Mouse (Mus musculus): ENCODE data around the gene Nrp1.

Nrp1 gene

DNA sequence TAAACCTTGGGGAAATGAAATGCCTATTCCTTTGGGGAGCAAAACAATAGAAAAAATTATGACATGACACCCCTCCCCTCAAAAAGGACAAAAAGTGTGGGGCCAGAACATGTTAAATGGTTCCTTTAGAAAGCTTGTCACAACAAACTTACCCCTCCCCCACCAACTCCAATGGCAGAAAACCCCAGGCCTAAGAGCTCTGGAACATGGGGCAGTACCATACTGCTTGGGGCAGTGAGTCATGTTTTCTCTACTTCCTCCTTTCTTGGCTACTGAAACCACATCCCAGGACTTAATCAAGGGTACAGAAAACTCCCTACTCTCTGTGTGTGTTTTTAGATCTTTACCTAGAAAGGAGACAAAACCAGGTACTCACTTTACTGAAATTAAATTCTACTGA lies 147.5 kb downstream of the Nrp1 start:
- DNase-seq (ENCODE audit: low spot score in 2 of 2): no peak

DNA sequence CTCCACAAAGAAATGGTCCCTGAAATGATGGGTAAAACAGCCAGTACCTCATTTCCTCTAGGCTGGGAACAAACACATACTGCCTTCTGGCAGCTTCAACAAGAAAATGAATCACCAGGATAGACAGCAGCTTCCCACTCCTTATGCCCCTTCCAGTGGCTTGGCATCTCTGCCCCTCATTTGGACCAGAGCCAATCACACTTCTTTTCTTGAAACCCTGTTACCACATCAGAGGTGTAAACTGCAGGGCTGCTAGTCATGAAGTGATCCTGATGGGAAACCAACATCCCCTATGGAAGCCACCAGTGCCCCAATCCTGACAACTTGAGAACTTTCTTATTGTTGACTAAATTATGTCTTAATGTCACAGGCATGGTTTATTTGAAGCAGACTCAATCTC lies 150.3 kb downstream of the Nrp1 start:
- DNase-seq (ENCODE audit: low spot score in 2 of 2): peak; percentile 16 to 30

DNA sequence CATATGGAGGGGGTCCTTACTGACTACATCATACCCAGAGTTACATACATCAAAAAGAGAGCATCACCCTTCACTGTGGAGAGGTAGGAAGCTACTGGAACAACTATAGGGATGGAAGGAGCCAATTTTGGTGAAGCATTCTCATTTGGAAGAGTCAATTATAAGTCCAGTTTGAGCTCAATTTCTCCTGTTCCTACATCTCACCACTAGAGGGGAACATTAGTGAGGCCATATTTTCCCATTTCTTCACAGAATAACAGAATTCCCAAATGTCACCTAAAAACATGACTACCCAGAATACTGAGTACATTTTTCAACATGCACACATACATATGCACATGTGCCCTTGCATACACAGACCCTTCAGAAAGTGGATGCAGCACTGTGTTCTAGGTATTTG lies 152.6 kb downstream of the Nrp1 start:
- DNase-seq (ENCODE audit: low spot score in 2 of 2): no peak

DNA sequence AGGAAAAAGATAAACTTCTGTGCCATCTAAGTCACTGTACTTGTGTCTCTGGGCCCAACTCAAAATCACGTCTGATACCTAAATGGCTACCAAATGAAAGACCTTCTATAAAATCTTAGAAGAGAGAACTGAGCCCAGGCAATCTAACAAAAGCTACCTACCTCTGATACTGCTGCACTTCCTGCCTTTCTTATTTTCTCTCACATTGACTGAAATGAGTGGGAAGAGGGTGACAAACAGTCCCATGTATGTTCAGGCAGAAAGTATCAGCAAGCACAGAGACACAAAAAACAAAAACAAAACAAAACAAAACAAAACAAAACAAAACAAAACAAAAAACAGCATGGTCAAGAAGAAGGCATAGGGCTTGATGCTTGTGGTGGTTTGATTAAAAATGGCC lies 153.3 kb downstream of the Nrp1 start:
- no peak for DNase-seq (ENCODE audit: low spot score in 2 of 2)

DNA sequence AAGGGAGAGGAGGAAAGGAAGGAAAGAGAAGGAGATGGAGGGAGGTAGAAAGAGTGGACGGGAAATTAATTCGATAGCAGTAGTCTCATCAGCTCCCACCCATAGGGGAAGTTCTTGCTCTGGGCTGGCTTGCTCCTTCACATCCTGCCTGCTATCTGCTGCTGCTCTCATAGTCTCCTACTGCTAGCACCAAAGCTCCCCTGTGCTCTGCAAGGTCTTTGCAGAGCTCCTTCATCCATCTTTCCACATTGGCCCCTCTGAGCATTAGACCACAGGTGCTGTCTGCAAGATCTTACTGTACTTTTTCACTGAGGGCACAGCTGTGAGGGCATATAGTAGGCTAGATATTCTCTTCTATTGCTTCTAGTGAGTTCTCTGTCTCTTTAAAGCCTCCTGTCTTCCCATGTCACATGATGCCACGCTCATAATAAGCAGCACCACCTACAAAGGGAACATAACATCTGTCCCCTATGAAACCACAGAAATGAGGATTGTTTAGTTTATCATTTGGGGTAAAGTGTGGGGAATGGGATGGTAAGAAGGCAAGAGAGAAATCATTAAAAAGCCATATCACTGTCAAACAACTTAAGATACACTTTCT lies 158.5 kb downstream of the Nrp1 start:
- no peak for DNase-seq (ENCODE audit: low spot score in 2 of 2)

DNA sequence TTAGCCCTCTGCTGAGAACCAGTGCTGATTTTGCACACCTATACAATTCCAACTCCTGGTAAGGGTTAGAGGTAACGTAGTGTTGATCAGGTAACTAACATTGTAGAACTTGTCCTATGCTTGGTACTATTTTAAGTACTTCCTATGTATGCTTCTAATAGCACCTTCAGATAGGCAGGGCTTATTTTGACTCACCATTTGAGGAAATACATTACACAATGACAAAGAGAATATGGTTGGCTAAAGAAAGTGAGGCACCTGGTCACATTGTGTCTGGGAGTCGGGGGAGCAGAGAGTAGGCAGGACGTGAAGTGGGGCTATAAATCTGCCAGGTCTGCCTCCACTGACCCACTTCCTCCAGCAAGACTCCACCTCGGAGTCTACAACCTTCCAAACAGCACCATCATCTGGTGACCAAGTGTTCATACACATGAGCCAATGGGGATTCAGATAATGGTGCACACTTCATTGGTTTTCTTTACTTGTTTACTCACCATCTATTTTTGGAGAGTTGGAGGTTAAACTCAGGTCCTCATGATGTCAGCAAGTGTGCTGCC lies 159.2 kb downstream of the Nrp1 start:
- DNase-seq (ENCODE audit: low spot score in 2 of 2): no peak

DNA sequence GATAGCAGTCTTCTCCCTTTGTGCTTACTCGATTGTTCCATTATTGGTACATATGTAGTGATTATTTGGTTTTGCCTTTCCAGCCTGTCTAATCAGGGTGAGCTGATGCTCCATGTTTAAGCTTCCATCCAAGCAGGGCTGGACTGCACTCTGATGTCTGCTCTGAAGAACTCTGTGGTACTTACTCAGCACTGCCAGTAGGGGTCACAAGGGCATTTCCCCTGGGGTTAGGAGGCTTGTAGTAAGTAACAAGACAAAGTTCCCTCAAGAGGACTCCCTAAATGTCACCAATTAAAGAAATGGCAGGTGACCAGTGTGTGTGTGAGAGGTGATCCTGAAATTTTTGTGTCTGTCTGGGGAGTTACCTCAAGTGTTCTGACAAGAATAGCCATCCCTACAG lies 161.0 kb downstream of the Nrp1 start:
- no peak for DNase-seq (ENCODE audit: low spot score in 2 of 2)

DNA sequence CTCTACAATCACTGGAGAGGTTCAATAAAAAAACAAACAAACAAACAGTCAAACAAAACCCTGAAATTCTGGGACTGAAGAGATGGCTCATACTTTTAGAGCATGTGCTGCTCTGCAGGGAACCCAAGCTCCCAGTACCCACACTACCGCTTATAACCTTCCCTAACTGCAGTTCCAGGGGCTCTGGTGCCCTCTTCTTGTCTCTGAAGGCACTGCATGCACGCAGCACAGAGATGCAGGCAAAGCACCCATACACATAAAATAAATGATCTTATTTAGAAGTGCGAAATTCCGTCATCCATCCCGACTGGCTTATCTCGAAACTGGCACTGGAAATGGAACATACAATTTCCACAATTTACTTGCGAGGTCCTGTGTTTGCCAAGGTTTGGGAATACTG lies 165.4 kb downstream of the Nrp1 start:
- DNase-seq (ENCODE audit: low spot score in 2 of 2): no peak

DNA sequence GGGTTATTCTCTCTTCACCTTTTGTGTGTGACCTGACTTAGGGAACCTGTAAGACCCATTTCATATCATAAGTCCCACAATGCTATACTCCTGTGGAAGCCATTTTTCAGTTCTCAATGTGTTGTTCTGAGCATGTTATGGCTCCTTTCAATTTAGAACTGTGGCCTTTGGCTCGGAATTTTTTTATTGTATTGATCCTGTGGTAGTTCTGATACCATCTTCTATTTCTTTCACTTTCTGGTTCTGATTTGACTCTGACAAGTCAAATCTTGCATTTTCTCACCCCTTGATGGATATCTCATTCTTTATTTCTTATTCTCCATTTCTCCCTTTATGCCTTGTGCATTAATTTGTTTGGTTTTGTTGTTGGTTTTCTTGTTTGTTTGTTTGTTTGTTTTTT lies 167.5 kb downstream of the Nrp1 start:
- DNase-seq (ENCODE audit: low spot score in 2 of 2): no peak

DNA sequence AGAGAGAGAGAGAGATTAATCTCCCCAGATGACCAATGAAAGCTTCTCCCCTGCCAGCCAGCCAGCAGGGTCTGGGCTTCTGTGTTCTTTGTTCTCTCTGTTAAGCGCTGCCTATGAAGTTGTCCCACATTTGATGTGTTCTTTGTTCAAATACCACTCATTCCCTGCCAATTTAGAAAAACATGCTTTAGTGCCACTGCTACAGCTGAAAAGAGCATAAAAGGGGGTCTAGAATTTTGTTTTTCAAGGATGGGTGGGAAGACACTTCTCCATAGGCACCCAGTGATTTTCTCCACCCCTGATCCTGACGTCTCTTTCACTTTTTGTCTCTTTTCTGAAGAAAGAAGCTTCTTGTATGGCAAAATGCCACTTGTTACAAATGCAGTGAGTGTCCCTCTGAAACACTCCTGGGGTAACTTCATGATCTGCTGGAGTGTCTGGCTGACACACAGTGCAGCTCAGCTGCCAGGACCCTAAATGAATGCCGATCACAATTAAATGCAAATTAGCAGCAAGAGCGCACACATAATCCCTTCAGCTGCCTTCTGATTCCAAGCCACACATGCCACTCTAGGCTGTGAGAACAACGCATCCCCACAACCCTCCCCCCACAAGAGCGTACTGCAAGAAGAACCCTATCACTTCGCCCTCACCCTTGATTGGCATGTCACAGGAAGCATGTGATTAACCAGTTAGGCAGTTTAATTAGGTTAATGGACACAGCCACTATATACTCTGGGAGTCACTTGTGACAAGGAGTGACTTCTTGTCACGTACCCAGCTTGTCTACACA lies 170.4 kb downstream of the Nrp1 start:
- DNase-seq (ENCODE audit: low spot score in 2 of 2): no peak

DNA sequence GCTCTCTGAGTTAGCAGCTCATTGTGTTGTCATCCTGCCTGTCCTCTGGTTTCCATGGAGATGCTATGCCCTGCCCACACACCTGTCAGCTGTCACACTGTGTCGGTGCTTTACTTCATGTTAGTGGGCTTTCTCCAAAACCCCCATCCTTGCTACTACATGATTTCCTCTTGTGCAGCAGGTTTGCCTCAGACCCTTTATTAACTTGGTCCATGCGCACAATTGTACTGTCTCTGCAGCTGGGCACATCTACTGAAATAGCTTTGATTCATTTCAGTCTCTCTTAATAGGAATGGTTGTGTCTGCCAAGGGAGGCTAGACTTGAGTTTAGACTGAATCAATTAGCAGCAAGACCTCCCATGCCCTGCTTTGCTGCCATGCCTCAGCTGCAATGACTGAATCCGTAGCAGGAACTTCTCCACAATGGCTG lies 176.1 kb downstream of the Nrp1 start:
- DNase-seq (ENCODE audit: low spot score in 2 of 2): peak; percentile 6 to 25

DNA sequence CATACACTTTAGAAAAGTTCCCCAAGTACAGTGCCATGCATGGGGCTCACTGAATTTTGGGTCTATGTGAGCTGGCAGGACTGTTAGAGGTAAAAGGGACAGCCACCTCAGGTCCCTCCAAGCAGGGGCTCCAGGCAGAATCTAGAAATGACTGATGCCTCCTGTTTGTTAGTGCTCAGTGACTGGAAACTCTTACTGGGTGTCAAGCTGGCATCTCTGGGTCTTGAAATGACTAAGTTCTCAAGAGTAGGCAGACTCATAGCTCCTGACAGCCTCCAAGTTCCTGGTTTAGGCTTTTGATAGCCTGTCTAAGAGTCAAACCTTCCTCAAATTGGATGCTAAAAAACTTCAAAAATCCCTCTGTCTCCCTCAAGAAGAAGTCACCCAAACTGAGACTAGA lies 177.3 kb downstream of the Nrp1 start:
- DNase-seq (ENCODE audit: low spot score in 2 of 2): no peak

DNA sequence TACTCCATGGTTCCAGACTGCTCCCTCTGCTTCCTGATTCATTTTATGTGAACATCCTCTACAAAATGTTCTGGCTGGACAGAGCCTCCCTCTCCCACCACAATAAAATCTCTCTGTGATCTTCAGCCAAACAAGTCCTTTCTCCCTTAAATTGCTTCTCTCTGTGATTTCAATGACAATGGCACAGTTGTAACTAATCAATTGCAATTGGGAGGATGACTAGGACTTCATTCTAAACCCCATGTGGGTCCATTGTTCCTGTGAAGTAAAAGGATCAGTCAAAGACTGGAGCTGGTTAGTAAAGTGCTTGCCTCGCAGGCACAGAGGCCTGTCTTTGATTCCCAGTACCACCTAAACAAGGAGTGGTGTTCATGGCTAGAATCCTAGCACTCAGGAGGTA lies 180.0 kb downstream of the Nrp1 start:
- DNase-seq (ENCODE audit: low spot score in 2 of 2): no peak

DNA sequence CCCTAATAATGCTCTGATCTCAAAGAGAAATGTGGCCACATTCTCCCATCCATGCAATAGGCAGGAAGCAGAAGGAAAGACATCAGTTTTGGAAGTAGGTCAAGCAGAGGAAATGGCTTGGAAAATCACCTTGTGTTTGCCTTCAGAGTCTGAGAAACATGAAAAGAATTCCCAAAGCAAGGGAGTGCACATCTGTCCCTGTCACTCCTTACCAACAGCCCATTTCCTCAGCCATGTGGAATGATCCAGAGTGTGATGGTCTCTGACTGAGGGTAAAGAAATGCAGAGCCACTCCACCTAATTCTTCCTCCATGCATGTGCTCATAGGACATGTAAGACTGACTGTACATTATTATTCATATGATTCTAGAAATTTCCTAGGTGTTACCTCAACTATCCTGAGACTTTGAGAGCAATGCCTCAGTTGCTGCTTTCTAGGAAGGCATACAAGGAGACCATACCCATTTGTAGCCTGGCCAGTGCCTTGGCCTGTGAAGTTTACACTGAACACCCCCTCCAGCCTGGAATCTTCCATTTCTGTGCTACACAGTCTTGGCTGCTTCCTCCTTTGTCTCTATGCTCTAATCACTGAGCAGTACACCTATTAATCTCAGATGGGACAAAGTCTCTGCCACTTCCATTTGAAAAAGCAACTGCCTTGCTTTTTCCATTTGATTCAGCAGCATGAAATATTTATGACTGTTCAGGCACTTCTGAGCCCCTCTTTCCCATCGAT lies 183.1 kb downstream of the Nrp1 start:
- no peak for DNase-seq (ENCODE audit: low spot score in 2 of 2)

DNA sequence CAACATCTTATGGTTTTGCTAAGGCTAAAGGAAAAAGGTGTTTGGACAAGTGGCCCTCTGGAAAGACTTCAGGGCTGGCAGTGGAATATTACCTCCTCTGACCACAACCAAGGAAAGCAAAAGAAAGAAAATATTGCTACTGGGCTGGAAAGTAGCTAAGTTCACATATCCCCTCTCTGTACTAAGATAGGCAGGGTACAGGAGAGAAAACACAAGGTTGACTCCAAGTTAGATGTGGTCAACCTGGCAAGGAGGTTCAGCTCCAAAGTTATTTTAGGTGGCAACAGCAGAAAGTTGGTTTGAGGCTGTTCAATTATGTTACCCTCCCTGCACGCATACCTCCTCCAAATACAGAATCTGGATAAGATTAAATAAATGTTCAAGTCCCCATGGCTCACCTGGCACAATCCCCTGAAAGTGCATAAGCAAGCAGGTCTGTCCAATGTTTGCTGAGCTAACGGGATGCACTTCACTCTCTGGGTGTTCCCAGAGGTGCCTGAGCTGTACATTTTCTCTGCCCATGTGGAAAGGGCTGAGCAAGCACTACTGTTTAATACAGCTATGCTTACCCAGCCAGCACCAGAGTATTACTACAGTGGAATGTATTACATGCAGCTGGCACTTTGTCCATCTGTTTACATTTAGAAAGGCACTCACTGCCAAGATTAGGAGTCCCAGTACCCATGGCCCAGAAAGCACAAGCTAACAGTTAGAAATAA lies 185.9 kb downstream of the Nrp1 start:
- DNase-seq (ENCODE audit: low spot score in 2 of 2): no peak

DNA sequence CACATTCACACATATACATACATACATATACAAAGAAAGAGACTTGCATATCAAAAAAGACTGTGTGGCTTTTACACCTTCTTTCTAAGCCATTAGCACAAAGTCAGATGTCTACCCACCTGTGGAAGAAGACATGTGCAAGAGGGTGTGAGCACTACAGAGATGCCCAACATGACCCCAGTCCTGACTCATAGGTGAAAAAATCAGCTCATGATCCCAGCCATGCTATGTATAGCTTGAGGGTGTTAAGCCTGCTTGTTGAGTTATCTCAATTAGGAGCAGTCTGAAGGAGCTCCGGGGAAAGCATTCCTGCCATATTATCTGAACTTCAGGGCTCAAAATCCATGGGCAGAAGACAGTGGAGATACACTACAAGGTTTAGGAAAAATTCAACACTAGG lies 187.9 kb downstream of the Nrp1 start:
- DNase-seq (ENCODE audit: low spot score in 2 of 2): no peak

DNA sequence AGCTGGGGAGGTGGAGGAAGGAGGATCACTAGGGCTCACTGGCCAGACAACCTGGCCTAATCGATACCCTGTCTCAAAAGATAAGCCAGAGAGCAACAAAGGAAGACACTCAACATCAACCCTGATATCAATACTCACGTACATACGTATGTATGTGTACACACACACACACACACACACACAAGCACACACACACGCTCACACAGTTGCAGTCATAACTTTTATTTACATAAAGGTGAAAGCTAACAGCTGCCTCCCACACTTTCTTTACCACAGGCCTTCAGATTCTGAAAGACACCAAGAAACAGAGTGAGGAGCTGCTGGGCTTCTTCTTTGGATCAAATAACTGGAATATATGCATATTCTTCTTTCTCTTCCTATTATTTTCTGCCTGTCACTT lies 189.0 kb downstream of the Nrp1 start:
- DNase-seq (ENCODE audit: low spot score in 2 of 2): no peak

DNA sequence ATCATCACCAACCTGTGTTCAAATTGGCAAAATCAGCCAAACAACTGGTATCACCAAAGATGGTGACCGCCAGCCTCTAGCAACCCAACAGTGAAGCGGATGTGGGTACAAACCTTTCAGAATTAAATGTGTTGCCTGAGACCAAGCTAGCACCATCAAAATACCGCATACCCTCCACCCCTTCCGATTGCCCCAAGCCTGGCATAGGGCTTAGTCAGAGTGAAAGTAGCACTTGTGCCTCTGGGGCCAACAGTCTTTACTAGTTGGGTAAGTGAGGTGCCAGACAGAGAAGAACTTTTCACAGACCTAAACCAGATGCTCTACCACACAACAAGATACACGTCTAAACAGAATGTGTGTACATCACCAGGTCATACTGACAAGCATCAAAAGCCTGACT lies 191.3 kb downstream of the Nrp1 start:
- no peak for DNase-seq (ENCODE audit: low spot score in 2 of 2)

DNA sequence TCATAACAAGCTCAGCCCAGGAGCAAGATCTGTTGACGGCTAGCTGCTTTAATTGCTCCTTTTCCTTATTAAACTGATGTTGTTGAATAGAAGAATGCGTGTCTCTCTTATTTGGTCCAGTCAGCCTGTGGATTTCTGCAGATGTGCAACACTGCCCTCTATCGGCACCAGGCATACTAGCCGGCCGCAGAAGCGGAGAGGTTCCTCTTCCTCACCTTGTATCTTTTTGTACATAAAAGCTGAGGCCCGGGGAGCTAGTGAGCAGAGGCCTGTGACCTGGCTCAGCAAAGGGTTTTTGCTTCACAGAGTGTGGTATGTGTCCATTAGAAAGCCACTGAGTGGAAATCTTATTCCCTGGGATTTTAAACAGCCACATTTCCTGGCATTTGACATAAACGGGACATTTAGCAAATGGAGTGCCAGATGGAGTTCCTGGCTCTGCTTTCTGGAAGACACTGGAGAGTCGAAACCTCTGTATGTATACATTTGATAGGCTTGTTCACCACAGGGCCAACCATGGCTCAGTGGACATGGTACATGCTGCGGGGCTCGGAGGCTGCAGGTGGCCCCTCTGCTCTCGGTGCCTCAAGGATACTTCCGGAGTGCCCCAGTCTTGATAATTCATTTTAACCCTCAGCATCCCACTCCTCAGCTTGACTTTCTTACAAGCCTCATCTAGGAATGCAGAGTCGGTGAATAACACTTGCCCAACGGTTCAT lies 193.2 kb downstream of the Nrp1 start:
- DNase-seq (ENCODE audit: low spot score in 2 of 2): peak; percentile 63 to 79
